15 mouse cellular contexts compared by ENCODE assay signal in the genomic region with DNA sequence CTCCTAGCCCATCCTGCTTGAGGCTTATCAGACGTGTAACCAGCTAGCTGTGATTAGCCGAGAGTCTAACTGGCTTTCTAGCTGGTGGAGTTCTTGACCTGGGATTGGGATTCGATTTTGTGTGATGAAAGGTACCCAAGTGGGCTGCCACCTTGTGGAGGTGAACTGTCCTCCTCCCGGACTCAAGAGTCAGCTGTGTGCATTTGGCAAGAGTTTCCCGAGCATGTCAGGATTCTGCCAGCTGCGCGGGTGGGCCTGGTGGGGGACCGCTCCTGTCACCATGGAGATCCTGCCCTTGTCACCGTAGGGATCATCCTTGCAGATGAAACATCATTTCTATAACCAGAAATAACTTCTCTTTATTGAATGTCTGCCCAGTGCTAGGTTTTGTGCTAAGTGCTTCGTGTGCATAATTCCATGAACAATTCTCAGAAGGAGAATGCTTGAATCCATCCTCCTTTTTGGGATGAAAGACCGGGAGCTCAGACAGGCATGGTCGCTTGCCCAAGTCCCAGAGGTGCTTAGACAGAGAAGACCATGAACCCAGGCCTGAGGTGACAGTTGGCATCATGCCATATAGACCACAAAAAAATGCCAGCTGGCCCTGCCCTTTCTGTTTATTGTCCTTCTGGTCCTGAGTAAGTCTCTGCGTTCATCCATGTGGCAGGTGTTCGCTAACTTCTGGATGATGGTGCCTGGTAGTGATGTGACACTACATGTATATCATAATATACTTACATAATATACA. TPM values are rescaled to one million over a fixed set of nuclear protein-coding genes. Genes with fewer than 3 reads are reported as not detected.
A peak's percentile ranks its signal among the peaks of the same experiment; 100 is the strongest.
DNase-seq lines count a peak whose midpoint lies in the region; ATAC-seq lines count a peak whose summit lies in the region.
"Had no signal": no experiment of that assay in that cellular context is flagged by ENCODE, and none has a peak within 500 bp of the region (broad histone marks: within the 10 kb centered on the region; RNA-seq: fewer than 3 reads in every experiment).

No protein-coding gene starts in this region.

- H3K27me3 ChIP-seq in hindbrain, embryonic 14.5 days (ENCODE audit: control insufficient read depth, insufficient read depth, low read length): no peaks in the 10 kb centered on the region
- H3K27me3 ChIP-seq in hindbrain, embryonic 12.5 days: no peaks in the 10 kb centered on the region
- H3K27me3 ChIP-seq: CH12.LX; megakaryocyte, embryonic 14.5 days had no signal

- no peak for ATAC-seq in hindbrain, embryonic 14.5 days (ENCODE audit: low FRiP score)
- ATAC-seq in hindbrain, embryonic 12.5 days (ENCODE audit: low FRiP score): no peak

- no peak overlapping the region for H3K4me2 ChIP-seq in hindbrain, embryonic 14.5 days (replicated peaks)
- H3K4me2 ChIP-seq in hindbrain, embryonic 12.5 days (replicated peaks): no peak overlapping the region
- H3K4me2 ChIP-seq: kidney, embryonic 15.5 days had no signal

- H3K27ac ChIP-seq in hindbrain, embryonic 14.5 days: no peak overlapping the region
- no peak overlapping the region for H3K27ac ChIP-seq in hindbrain, embryonic 12.5 days
- H3K27ac ChIP-seq: kidney, embryonic 15.5 days had no signal

- no peaks in the 10 kb centered on the region for H3K36me3 ChIP-seq in hindbrain, embryonic 14.5 days (replicated peaks; ENCODE audit: control insufficient read depth, insufficient read depth)
- no peaks in the 10 kb centered on the region for H3K36me3 ChIP-seq in hindbrain, embryonic 12.5 days
- H3K36me3 ChIP-seq: kidney, embryonic 15.5 days had no signal

- 54% methylated on average over 14 of the region's 14 CpGs for WGBS in hindbrain, embryonic 14.5 days
- WGBS in hindbrain, embryonic 12.5 days: 70% methylated on average over 14 of the region's 14 CpGs

- H3K9me3 ChIP-seq in hindbrain, embryonic 14.5 days (ENCODE audit: control insufficient read depth, low read length): no peaks in the 10 kb centered on the region
- no peaks in the 10 kb centered on the region for H3K9me3 ChIP-seq in hindbrain, embryonic 12.5 days (replicated peaks)
- H3K9me3 ChIP-seq: kidney, embryonic 15.5 days had no signal

- H3K4me3 ChIP-seq in hindbrain, embryonic 14.5 days (replicated peaks; ENCODE audit: low read length): no peak overlapping the region
- H3K4me3 ChIP-seq in hindbrain, embryonic 12.5 days: no peak overlapping the region
- H3K4me3 ChIP-seq: kidney, embryonic 15.5 days; megakaryocyte, embryonic 14.5 days had no signal

- peaks cover 8% of the 10 kb centered on the region; the same call in 1 of the 2 replicates for H3K4me1 ChIP-seq in hindbrain, embryonic 14.5 days (replicated peaks; ENCODE audit: control insufficient read depth, insufficient read depth, low read length)
- peaks cover 19% of the 10 kb centered on the region for H3K4me1 ChIP-seq in hindbrain, embryonic 12.5 days
- H3K4me1 ChIP-seq: megakaryocyte, embryonic 14.5 days had no signal

- H3K9ac ChIP-seq in hindbrain, embryonic 14.5 days: no peak overlapping the region
- no peak overlapping the region for H3K9ac ChIP-seq in hindbrain, embryonic 12.5 days
- H3K9ac ChIP-seq: kidney, embryonic 15.5 days had no signal

- peak; percentile 16 for DNase-seq in cerebellum, adult 11 months
- no peak for DNase-seq in cerebellum, adult 11-12 months
- DNase-seq in hindbrain, embryonic 14.5 days (ENCODE audit: low spot score): peak; percentile 32
- DNase-seq in lung, postnatal 10 days: peak; percentile 8
- DNase-seq in lung, postnatal 25 days (ENCODE audit: low spot score): no peak
- DNase-seq in cerebellum, postnatal 4 days (ENCODE audit: low spot score in 2 of 2): peak; percentile 34 to 47
- DNase-seq in ovary, postnatal 14 days (ENCODE audit: low spot score): no peak
- DNase-seq: adrenal gland, postnatal 25 days; liver; lung, adult 18-20 months; right cerebral cortex, postnatal 25 days had no signal

RNA-seq across cellular contexts. Expression of gene Tshz3, which starts 38.6 kb away (rescaled TPM):
- 38.2 and 55.9 TPM in 2 replicates for polyA plus RNA-seq in hindbrain, embryonic 14.5 days (2014; fragmentation: Nextera tagmentation; extraction: Ambion mirVana)
- 25.5 and 25.7 TPM in 2 replicates for polyA plus RNA-seq in hindbrain, embryonic 12.5 days (2016; fragmentation: Nextera tagmentation; extraction: Ambion mirVana)

Comparison
In these comparisons a context has a peak if more than half of its experiments do, and no peak if none do; other contexts are left out.
1. DNase-seq: peak in cerebellum, adult 11 months (single experiment), hindbrain, embryonic 14.5 days (single experiment), lung, postnatal 10 days (single experiment) and cerebellum, postnatal 4 days (2 of 2); none in cerebellum, adult 11-12 months (single experiment), lung, postnatal 25 days (single experiment) and ovary, postnatal 14 days (single experiment).